8 mouse cellular contexts compared by ENCODE assay signal in genomic region chr13:16763746-16764145, GRCm38 (mm10).
DNase-seq lines count a peak whose midpoint lies in the region; ATAC-seq and TF ChIP-seq lines count a peak whose summit lies in the region.

No protein-coding gene starts in this region.

- H3K4me3 ChIP-seq in gastrocnemius, adult 2 months, result no peak overlapping the region
- no peak overlapping the region for H3K4me3 ChIP-seq in embryonic facial prominence, embryonic 10.5 days
- no peak overlapping the region for H3K4me3 ChIP-seq in intestine, postnatal 0 days (ENCODE audit: low read depth, low read length)

- H3K4me1 ChIP-seq in embryonic facial prominence, embryonic 10.5 days, result peaks cover 8% of the 10 kb centered on the region
- no peaks in the 10 kb centered on the region for H3K4me1 ChIP-seq in intestine, postnatal 0 days (replicated peaks; ENCODE audit: control insufficient read depth, insufficient read depth, low read length)

- no peak for ATAC-seq in intestine, postnatal 0 days

- TF ChIP-seq CTCF in gastrocnemius, adult 2 months (IDR thresholded peaks at IDR 0.05), result peak; percentile 65
- peak; percentile 84 for TF ChIP-seq CTCF in intestine, postnatal 0 days (IDR thresholded peaks at IDR 0.05; ENCODE audit: low read depth)

- no peaks in the 10 kb centered on the region for H3K36me3 ChIP-seq in embryonic facial prominence, embryonic 10.5 days (replicated peaks)
- H3K36me3 ChIP-seq in intestine, postnatal 0 days (ENCODE audit: control insufficient read depth, insufficient read depth), result no peaks in the 10 kb centered on the region

- no peaks in the 10 kb centered on the region for H3K9me3 ChIP-seq in embryonic facial prominence, embryonic 10.5 days
- no peaks in the 10 kb centered on the region for H3K9me3 ChIP-seq in intestine, postnatal 0 days (ENCODE audit: control insufficient read depth)

- DNase-seq in gastrocnemius, adult 2 months, result no peak
- no peak for DNase-seq in gastrocnemius, postnatal 25 days
- peak; percentile 52 for DNase-seq in urinary bladder, postnatal 14 days (ENCODE audit: low spot score)
- DNase-seq in urinary bladder, adult 2 months (ENCODE audit: low spot score), result no peak
- peak; percentile 39 for DNase-seq in embryonic facial prominence, embryonic 10.5 days (ENCODE audit: low spot score)
- DNase-seq in lung, postnatal 10 days, result peak; percentile 49
- peak; percentile 6 for DNase-seq in testis, postnatal 14 days (ENCODE audit: low spot score)

- H3K4me2 ChIP-seq in intestine, postnatal 0 days (replicated peaks; ENCODE audit: low read depth), result no peak overlapping the region

- H3K27ac ChIP-seq in gastrocnemius, adult 2 months, result no peak overlapping the region
- no peak overlapping the region for H3K27ac ChIP-seq in embryonic facial prominence, embryonic 10.5 days (replicated peaks)
- no peak overlapping the region for H3K27ac ChIP-seq in intestine, postnatal 0 days (ENCODE audit: low read depth, low read length)

- WGBS in embryonic facial prominence, embryonic 10.5 days, result 7% methylated on average over 2 of the region's 2 CpGs
- WGBS in intestine, postnatal 0 days, result 5% methylated on average over 2 of the region's 2 CpGs

- intact Hi-C loops in gastrocnemius, adult 2 months (cut with DNase I), result loop anchor here (10.0 kb wide), 1 partner anchor 749 kb away; the partner anchor contains the start of gene Inhba

- H3K9ac ChIP-seq in intestine, postnatal 0 days (ENCODE audit: low read depth, low read length), result no peak overlapping the region

- H3K27me3 ChIP-seq in embryonic facial prominence, embryonic 10.5 days (replicated peaks; ENCODE audit: low read depth, poor library complexity, severe bottlenecking), result no peaks in the 10 kb centered on the region
- no peaks in the 10 kb centered on the region for H3K27me3 ChIP-seq in intestine, postnatal 0 days (replicated peaks; ENCODE audit: control insufficient read depth, insufficient read depth, low read length)

Comparison
In these comparisons a context has a peak if more than half of its experiments do, and no peak if none do; other contexts are left out.
1. DNase-seq: peak in urinary bladder, postnatal 14 days (single experiment), embryonic facial prominence, embryonic 10.5 days (single experiment), lung, postnatal 10 days (single experiment) and testis, postnatal 14 days (single experiment); none in gastrocnemius, adult 2 months (single experiment), gastrocnemius, postnatal 25 days (single experiment) and urinary bladder, adult 2 months (single experiment).